12 mouse cellular contexts compared by ENCODE assay signal in genomic region chr9:46511307-46511706, GRCm38 (mm10).
DNase-seq lines count a peak whose midpoint lies in the region; ATAC-seq and TF ChIP-seq lines count a peak whose summit lies in the region.
"Had no signal": no experiment of that assay in that cellular context is flagged by ENCODE, and none has a peak within 500 bp of the region (broad histone marks: within the 10 kb centered on the region; RNA-seq: fewer than 3 reads in every experiment).

No protein-coding gene starts in this region.

- no peak for TF ChIP-seq EP300 in ES-Bruce4 (IDR thresholded peaks at IDR 0.05; ENCODE audit: insufficient read depth, low read depth, low read length)

- WGBS in kidney, postnatal 0 days: 55% methylated on average over 6 of the region's 6 CpGs
- WGBS in kidney, embryonic 14.5 days: 68% methylated on average over 6 of the region's 6 CpGs

- intact Hi-C loops in left cerebral cortex, postnatal 14 days (cut with DNase I): loop anchor here (5.0 kb wide), 1 partner anchor 91 kb away; no protein-coding TSS in a partner anchor

- ATAC-seq in kidney, postnatal 0 days (replicated peaks; ENCODE audit: low FRiP score, low read depth): no peak
- ATAC-seq in kidney, embryonic 14.5 days (ENCODE audit: low FRiP score, low TSS enrichment): no peak

- H3K27ac ChIP-seq in kidney, postnatal 0 days: no peak overlapping the region
- no peak overlapping the region for H3K27ac ChIP-seq in kidney, embryonic 14.5 days (ENCODE audit: low read depth, low read length)
- H3K27ac ChIP-seq in ES-Bruce4 (ENCODE audit: insufficient read depth, low read length): no peak overlapping the region
- H3K27ac ChIP-seq: liver, embryonic 14.5 days; midbrain, embryonic 12.5 days had no signal

- no peak overlapping the region for H3K4me2 ChIP-seq in kidney, postnatal 0 days (ENCODE audit: low read length)
- H3K4me2 ChIP-seq in kidney, embryonic 14.5 days (replicated peaks; ENCODE audit: low read depth, low read length): no peak overlapping the region
- H3K4me2 ChIP-seq: midbrain, embryonic 12.5 days had no signal

- H3K9ac ChIP-seq in kidney, postnatal 0 days (ENCODE audit: low read depth, low read length): no peak overlapping the region
- no peak overlapping the region for H3K9ac ChIP-seq in kidney, embryonic 14.5 days (ENCODE audit: low read depth, low read length)
- no peak overlapping the region for H3K9ac ChIP-seq in ES-Bruce4 (ENCODE audit: low read depth, poor library complexity, severe bottlenecking)
- H3K9ac ChIP-seq: liver, embryonic 14.5 days; midbrain, embryonic 12.5 days had no signal

- H3K9me3 ChIP-seq in kidney, postnatal 0 days (replicated peaks; ENCODE audit: low read length): no peaks in the 10 kb centered on the region
- H3K9me3 ChIP-seq in kidney, embryonic 14.5 days (ENCODE audit: control insufficient read depth, low read length): no peaks in the 10 kb centered on the region
- H3K9me3 ChIP-seq in ES-Bruce4 (replicated peaks; ENCODE audit: control insufficient read depth, insufficient read depth, low read length, poor library complexity, severe bottlenecking): no peaks in the 10 kb centered on the region

- H3K4me1 ChIP-seq in kidney, postnatal 0 days (replicated peaks; ENCODE audit: insufficient read depth, low read length): no peaks in the 10 kb centered on the region
- no peaks in the 10 kb centered on the region for H3K4me1 ChIP-seq in kidney, embryonic 14.5 days (ENCODE audit: control insufficient read depth, insufficient read depth, low read length)
- no peaks in the 10 kb centered on the region for H3K4me1 ChIP-seq in ES-Bruce4 (ENCODE audit: control insufficient read depth, insufficient read depth, low read length)

- TF ChIP-seq CTCF in kidney, postnatal 0 days (IDR thresholded peaks at IDR 0.05; ENCODE audit: low read depth): peak; percentile 8; the same call in 1 of the 2 replicates
- peak; percentile 12 for TF ChIP-seq CTCF in ES-Bruce4 (IDR thresholded peaks at IDR 0.05; ENCODE audit: low read depth, low read length)
- peak; percentile 34; the same call in 1 of the 2 replicates for TF ChIP-seq CTCF in brain, embryonic 14.5 days (IDR thresholded peaks at IDR 0.05; ENCODE audit: borderline replicate concordance, extremely low read depth, insufficient read depth, insufficient read length)

- no peaks in the 10 kb centered on the region for H3K36me3 ChIP-seq in kidney, postnatal 0 days (ENCODE audit: insufficient read depth, low read length)
- H3K36me3 ChIP-seq in kidney, embryonic 14.5 days (ENCODE audit: control insufficient read depth, insufficient read depth, low read length): no peaks in the 10 kb centered on the region
- no peaks in the 10 kb centered on the region for H3K36me3 ChIP-seq in ES-Bruce4 (ENCODE audit: control insufficient read depth, insufficient read depth, low read length, poor library complexity, severe bottlenecking)
- H3K36me3 ChIP-seq: midbrain, embryonic 12.5 days had no signal

- TF ChIP-seq POLR2A in ES-Bruce4 (IDR thresholded peaks at IDR 0.05; ENCODE audit: insufficient read depth, low read length): no peak
- no peak for TF ChIP-seq POLR2A in brain, embryonic 14.5 days (IDR thresholded peaks at IDR 0.05; ENCODE audit: borderline replicate concordance, extremely low read depth, insufficient read depth, insufficient read length, poor library complexity, severe bottlenecking)

- no peak for DNase-seq in kidney, postnatal 0 days (ENCODE audit: low spot score)
- peak; percentile 67 for DNase-seq in brain, embryonic 14.5 days (ENCODE audit: low read depth)
- peak; percentile 36 to 37 for DNase-seq in left cerebral cortex, postnatal 14 days (ENCODE audit: low spot score in 2 of 2)
- no peak for DNase-seq in kidney, postnatal 4 days
- DNase-seq in adrenal gland, postnatal 10 days: no peak
- DNase-seq: adrenal gland, adult 8-10 months; cerebellum, adult 9-10 months; heart, adult 11 months had no signal

- no peaks in the 10 kb centered on the region for H3K27me3 ChIP-seq in kidney, postnatal 0 days (ENCODE audit: insufficient read depth, low read length)
- H3K27me3 ChIP-seq in kidney, embryonic 14.5 days (ENCODE audit: control insufficient read depth, insufficient read depth, low read length): no peaks in the 10 kb centered on the region
- H3K27me3 ChIP-seq in ES-Bruce4 (ENCODE audit: control insufficient read depth, insufficient read depth, low read length, poor library complexity, severe bottlenecking): no peaks in the 10 kb centered on the region
- H3K27me3 ChIP-seq: midbrain, embryonic 12.5 days had no signal

- no peak overlapping the region for H3K4me3 ChIP-seq in kidney, postnatal 0 days (replicated peaks; ENCODE audit: low read depth, low read length)
- H3K4me3 ChIP-seq in kidney, embryonic 14.5 days (ENCODE audit: low read length): no peak overlapping the region
- H3K4me3 ChIP-seq in ES-Bruce4 (ENCODE audit: low read depth, low read length): no peak overlapping the region
- H3K4me3 ChIP-seq: midbrain, embryonic 12.5 days had no signal

Comparison
In these comparisons a context has a peak if more than half of its experiments do, and no peak if none do; other contexts are left out.
1. DNase-seq: peak in brain, embryonic 14.5 days (single experiment) and left cerebral cortex, postnatal 14 days (2 of 2); none in kidney, postnatal 0 days (single experiment), kidney, postnatal 4 days (0 of 2) and adrenal gland, postnatal 10 days (single experiment).
2. Peak in every context shown above with its lines, with median percentiles within 50 percentile points of each other: CTCF ChIP-seq.